Mouse (Mus musculus) heart, adult 2 months (tissue): ENCODE measurements around the gene Frzb. TPM values are rescaled to one million over a fixed set of nuclear protein-coding genes. Genes with fewer than 3 reads are reported as not detected.
A peak's percentile ranks its signal among the peaks of the same experiment; 100 is the strongest.
"Not testable (repeated sequence)": the region's sequence is repeated elsewhere in the genome, so short reads cannot be mapped to it uniquely, and the experiment has no call there.

Experiments used
- DNase-seq, 2 experiments: peaks; one replicate each; pipeline ENCODE4 v3.0.0; 2021
- H3K27ac ChIP-seq: fragments of 200-600 bp; 2 replicates; pipeline ENCODE4 v1.8.1; 2022
- H3K27me3 ChIP-seq: fragments of 200-500 bp; 2 replicates; pipeline ENCODE4 v1.6.1; 2012; ENCODE audit warnings: mild to moderate bottlenecking, low read length, inconsistent platforms, mixed read lengths; ENCODE audit not compliant: control insufficient read depth, insufficient read depth
- H3K36me3 ChIP-seq: fragments of 200-500 bp; 2 replicates; pipeline ENCODE4 v1.6.1; 2012; ENCODE audit warnings: low read length, inconsistent platforms; ENCODE audit not compliant: control insufficient read depth, insufficient read depth
- H3K4me1 ChIP-seq: fragments of 200-500 bp; 2 replicates; pipeline ENCODE4 v1.6.1; 2011; ENCODE audit warnings: low read length; ENCODE audit not compliant: control insufficient read depth, insufficient read depth
- H3K4me3 ChIP-seq: fragments of 200-600 bp; 2 replicates; pipeline ENCODE4 v1.8.1; 2022
- H3K79me2 ChIP-seq: fragments of 200-500 bp; replicated peaks from 2 replicates; pipeline ENCODE4 v1.6.1; 2012; ENCODE audit warnings: mild to moderate bottlenecking, inconsistent platforms, low read length, moderate library complexity, mixed read lengths; ENCODE audit not compliant: control insufficient read depth, insufficient read depth
- H3K9ac ChIP-seq: fragments of 200-500 bp; 2 replicates; pipeline ENCODE4 v1.6.1; 2012; ENCODE audit warnings: low read depth, mild to moderate bottlenecking, control low read depth, inconsistent platforms, low read length, mixed read lengths
- CTCF ChIP-seq: fragments of 200-600 bp; IDR thresholded peaks from 2 replicates; pipeline ENCODE4 v1.8.1; 2022; ENCODE audit warnings: antibody characterized with exemption, mild to moderate bottlenecking, moderate library complexity
- EP300 ChIP-seq: fragments of 200-500 bp; IDR thresholded peaks from 2 replicates; pipeline ENCODE4 v1.6.1; 2011; ENCODE audit warnings: low read depth, low read length, control low read depth; ENCODE audit not compliant: insufficient read depth
- POLR2A ChIP-seq: fragments of 200-500 bp; IDR thresholded peaks from 2 replicates; pipeline ENCODE4 v1.6.1; 2011; ENCODE audit warnings: mild to moderate bottlenecking, low read depth, low read length, control low read depth; ENCODE audit not compliant: insufficient read depth
- WGBS: fragments of 180-500 bp; shearing (Covaris S2); methylation state at CpG from one replicate; pipeline ENCODE4 v1.1.7; 2018; 5-methylcytosine and 5-hydroxymethylcytosine counted together
- intact Hi-C: fragments of 180-260 bp; cut with DNase I; formaldehyde crosslinking; loops from one replicate; pipeline ENCODE4 v1.15.1; 2025
- long read RNA-seq: library from polyadenylated mRNA; stranded (forward); transcript quantifications from one replicate; pipeline ENCODE4 v2.0.0, GENCODE M21; 2021
- polyA plus RNA-seq: library from polyadenylated mRNA; depleted of rRNA; stranded (reverse); fragments of >200 nt; gene quantifications from 2 replicates; pipeline ENCODE4 v1.2.3, GENCODE M21; 2012; rRNA removed
- total RNA-seq, 2 experiments: library from RNA; stranded (reverse); gene quantifications; 2 replicates each; pipeline ENCODE4 v1.2.3; 2021

Frzb gene
- 1 to 10 TPM; 5.7 to 6.0 TPM for total RNA-seq
- 2.8 and 4.6 TPM in 2 replicates for polyA plus RNA-seq
- long read RNA-seq, partial matches to known transcripts, result 0 of 4 reads
- long read RNA-seq, other reads (novel, unspliced or antisense), result 0 of 4 reads

DNA sequence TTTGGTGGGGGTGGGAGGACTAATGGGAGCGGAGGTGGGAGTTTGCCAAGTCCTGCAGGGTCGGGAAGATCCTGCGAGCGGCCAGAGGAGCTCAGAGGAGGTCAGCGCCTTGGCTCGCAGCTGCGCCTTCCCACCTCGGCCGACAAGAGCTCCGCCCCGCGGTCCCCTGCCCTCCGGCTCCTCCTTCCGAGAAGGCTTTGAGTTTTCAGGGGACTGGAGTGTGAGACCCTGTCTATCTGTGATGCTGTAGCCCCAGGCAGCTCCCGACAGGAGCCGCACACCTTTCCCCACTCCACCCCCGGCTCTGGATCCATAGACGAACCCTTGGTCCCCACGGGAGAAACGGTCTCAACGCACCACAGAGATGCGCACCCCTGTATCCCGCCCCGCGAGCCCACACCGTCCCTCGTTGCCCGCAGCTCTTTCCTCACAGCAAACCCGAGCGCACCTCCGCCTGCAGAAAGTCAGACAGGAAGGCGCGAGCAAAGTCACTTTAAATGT lies at the start of gene Frzb:
TSS of gene Frzb (minus strand) at position 335 of the 501 bp plus-strand sequence.
- Histone ChIP-seq H3K27ac (peak within 1 kb of the TSS; percentile 26; the same call in 1 of the 2 replicates), H3K36me3 (no peaks in the 10 kb centered on the region), H3K4me1 (no peaks in the 10 kb centered on the region; the same call in 1 of the 2 replicates), H3K4me3 (peak within 1 kb of the TSS; percentile 69), H3K9ac (peak within 1 kb of the TSS; percentile 43), H3K27me3 (no peaks in the 10 kb centered on the region), H3K79me2 (no peaks in the 10 kb centered on the region)
- TF ChIP-seq CTCF (no peak), EP300 (no peak), POLR2A (peak; percentile 19; the same call in 1 of the 2 replicates)
- under 1% methylated on average over 33 of the region's 33 CpGs for WGBS
- DNase-seq, result peak; percentile 67 to 69
- intact Hi-C loops, result loop anchor here (5.0 kb wide), 1 partner anchor 90 kb away; no protein-coding TSS in a partner anchor

DNA sequence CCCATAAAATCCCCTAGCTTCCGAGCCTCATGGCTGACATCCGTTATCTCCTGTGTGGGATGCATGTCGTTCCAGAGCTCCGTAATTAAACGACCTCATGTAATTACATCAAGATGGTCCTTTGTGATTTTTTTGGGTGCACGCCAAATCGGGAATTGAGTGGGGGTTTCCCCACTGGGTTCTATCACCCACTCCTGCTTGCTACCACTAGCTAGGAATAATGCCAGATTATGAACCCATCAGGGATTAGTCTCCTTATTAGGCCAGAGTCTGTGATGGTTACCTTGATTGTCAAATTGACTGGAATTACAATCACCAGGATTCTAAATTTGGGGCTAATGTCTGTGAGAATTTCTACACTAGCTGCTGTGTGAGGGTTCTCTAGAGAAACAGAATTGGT lies 47.9 kb upstream of the Frzb start:
- H3K27me3 ChIP-seq, DNase-seq, H3K27ac ChIP-seq, intact Hi-C loops, H3K36me3 ChIP-seq, H3K9ac ChIP-seq, H3K4me3 ChIP-seq, H3K4me1 ChIP-seq, H3K79me2 ChIP-seq: not testable (repeated sequence)
- 53% methylated on average over 7 of the region's 7 CpGs for whole genome bisulfite sequencing

DNA sequence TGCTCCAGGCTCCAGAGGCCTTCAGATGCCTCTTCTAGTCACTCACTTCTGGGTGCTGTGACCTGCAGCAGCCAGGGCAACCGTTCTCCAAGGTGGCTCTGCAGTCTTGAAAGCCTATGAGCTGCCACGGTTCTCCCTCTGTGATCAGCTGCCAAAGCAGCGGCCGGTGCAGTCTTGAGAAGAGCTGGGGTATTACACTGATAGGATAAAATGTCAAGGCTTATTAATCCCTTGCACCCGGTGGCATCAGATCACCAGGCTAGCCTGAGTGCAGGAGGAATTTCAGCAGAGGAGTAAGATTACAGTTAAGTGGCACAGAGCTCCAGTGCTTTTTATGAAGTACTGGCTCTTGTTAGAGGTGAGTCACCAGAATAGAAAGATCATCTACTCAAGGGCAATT lies 39.4 kb upstream of the Frzb start:
- no peaks in the 10 kb centered on the region for H3K36me3 ChIP-seq
- intact Hi-C loops, result no loop called here
- no peak for DNase-seq
- TF ChIP-seq POLR2A (no peak), CTCF (no peak), EP300 (no peak)
- no peak overlapping the region for H3K9ac ChIP-seq
- no peaks in the 10 kb centered on the region for H3K27me3 ChIP-seq
- no peak overlapping the region for H3K4me3 ChIP-seq
- H3K79me2 ChIP-seq, result no peaks in the 10 kb centered on the region
- no peaks in the 10 kb centered on the region; the same call in 1 of the 2 replicates for H3K4me1 ChIP-seq
- WGBS, result 39% methylated on average over 5 of the region's 5 CpGs
- H3K27ac ChIP-seq, result no peak overlapping the region

DNA sequence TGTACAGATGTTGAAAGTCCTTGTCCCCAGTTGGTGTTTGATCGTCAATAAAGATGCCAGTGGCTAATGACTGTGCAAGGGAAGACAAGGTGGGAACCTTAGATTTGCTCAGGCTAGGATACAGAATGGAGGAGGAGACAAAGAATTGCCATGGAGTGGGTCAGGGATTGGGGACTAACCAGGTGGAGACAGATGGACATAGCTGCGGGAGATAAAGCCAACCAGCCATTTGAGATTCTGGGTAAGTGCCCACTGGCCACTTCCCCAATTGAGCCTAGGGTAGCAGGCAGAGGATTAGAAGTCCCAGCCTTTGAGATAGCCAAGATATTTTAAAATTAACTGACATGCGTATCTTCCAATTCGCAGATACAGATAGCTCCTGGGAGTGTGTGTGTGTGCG lies 37.5 kb upstream of the Frzb start:
- WGBS, result 92% methylated on average over 5 of the region's 5 CpGs
- Histone ChIP-seq H3K4me3 (no peak overlapping the region), H3K9ac (no peak overlapping the region), H3K27me3 (no peaks in the 10 kb centered on the region), H3K27ac (no peak overlapping the region), H3K79me2 (no peaks in the 10 kb centered on the region), H3K4me1 (no peaks in the 10 kb centered on the region; the same call in 1 of the 2 replicates), H3K36me3 (no peaks in the 10 kb centered on the region)
- no peak for DNase-seq
- intact Hi-C loops, result no loop called here
- TF ChIP-seq EP300 (no peak), CTCF (no peak), POLR2A (no peak)

DNA sequence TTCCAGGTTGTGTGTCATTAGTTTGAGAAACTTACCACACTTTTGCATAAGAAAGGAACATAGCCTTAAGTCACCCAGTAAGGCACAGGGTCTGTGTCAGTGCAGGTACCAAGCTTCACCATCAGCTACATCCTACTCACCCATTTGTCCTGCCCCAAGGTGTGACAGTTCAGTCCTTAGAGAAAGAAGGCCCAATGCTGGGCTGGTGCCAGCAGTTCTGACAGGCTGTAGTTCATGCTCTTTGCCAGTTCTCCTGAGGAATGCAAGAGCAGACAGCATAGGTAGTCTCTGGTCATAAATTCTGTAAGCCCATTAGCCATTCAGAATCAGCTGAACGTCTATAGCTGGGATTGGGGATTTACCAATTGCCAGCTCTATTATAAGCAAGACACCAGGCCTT lies 28.4 kb upstream of the Frzb start:
- H3K9ac ChIP-seq, result no peak overlapping the region
- intact Hi-C loops, result no loop called here
- DNase-seq, result no peak
- H3K27me3 ChIP-seq, result no peaks in the 10 kb centered on the region
- TF ChIP-seq POLR2A (no peak), CTCF (no peak), EP300 (no peak)
- H3K36me3 ChIP-seq, result no peaks in the 10 kb centered on the region
- H3K4me1 ChIP-seq, result no peaks in the 10 kb centered on the region
- no peak overlapping the region for H3K27ac ChIP-seq
- H3K79me2 ChIP-seq, result no peaks in the 10 kb centered on the region
- no peak overlapping the region for H3K4me3 ChIP-seq
- 76% methylated on average over 1 of the region's 1 CpGs for WGBS

DNA sequence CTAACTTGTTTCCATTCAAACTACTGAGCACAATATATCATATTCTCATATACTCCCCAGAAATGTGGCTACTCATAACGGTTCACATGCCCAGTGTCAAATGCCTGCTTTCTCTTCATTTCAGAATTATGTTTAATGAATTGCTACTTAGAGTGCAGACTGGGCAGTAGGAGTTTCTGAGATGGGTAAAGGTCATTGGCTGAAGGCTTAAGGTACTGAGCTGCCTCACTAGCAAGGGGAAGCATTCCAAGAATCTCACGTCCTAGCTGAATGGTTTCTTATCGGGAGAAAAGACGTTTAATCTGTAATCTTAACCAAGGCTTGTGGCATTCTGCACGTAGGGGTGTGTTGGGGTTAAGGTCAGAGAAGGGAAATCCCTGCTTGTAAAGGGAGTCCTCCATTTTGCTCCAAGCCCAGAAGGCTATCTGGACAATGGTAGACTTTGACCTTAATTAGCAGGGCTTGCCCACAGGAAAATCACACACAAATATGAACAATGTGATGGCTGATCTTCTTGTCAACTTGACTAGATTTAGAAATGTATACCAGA lies 26.9 kb upstream of the Frzb start:
- H3K36me3 ChIP-seq, result no peaks in the 10 kb centered on the region
- H3K27me3 ChIP-seq, result no peaks in the 10 kb centered on the region
- WGBS, result 35% methylated on average over 5 of the region's 5 CpGs
- no peaks in the 10 kb centered on the region for H3K4me1 ChIP-seq
- H3K4me3 ChIP-seq, result no peak overlapping the region
- TF ChIP-seq POLR2A, result no peak
- no peak overlapping the region for H3K9ac ChIP-seq
- intact Hi-C loops, result no loop called here
- no peak for DNase-seq
- H3K27ac ChIP-seq, result no peak overlapping the region
- no peaks in the 10 kb centered on the region for H3K79me2 ChIP-seq
